Mouse (Mus musculus) kidney, embryonic 16.5 days (tissue): ENCODE measurements around the gene Kat6b. TPM values are rescaled to one million over a fixed set of nuclear protein-coding genes. Genes with fewer than 3 reads are reported as not detected.
"Not testable (repeated sequence)": the region's sequence is repeated elsewhere in the genome, so short reads cannot be mapped to it uniquely, and the experiment has no call there.

Source experiments
- ATAC-seq: fragments of 200-750 bp; cut with Nextera tagmentation; 2 replicates; pipeline ENCODE4 v1.8.0; 2017; ENCODE audit warnings: moderate TSS enrichment; ENCODE audit not compliant: low FRiP score, low TSS enrichment
- H3K27ac ChIP-seq: fragments of 300-500 bp; sonication (generic); 2 replicates; pipeline ENCODE4 v1.5.1; 2014; ENCODE audit warnings: low read length
- H3K27me3 ChIP-seq: fragments of 300-500 bp; sonication (generic); 2 replicates; pipeline ENCODE4 v1.6.1; 2014; ENCODE audit warnings: low read length, control low read depth, mixed read lengths; ENCODE audit not compliant: insufficient read depth
- H3K36me3 ChIP-seq: fragments of 300-500 bp; sonication (generic); 2 replicates; pipeline ENCODE4 v1.6.1; 2014; ENCODE audit warnings: low read length, control low read depth, mixed read lengths; ENCODE audit not compliant: insufficient read depth
- H3K4me1 ChIP-seq: fragments of 300-500 bp; sonication (generic); 2 replicates; pipeline ENCODE4 v1.6.1; 2014; ENCODE audit warnings: low read length, control low read depth, mixed read lengths; ENCODE audit not compliant: insufficient read depth
- H3K4me2 ChIP-seq: fragments of 300-500 bp; sonication (generic); replicated peaks from 2 replicates; pipeline ENCODE4 v1.6.1; 2014; ENCODE audit warnings: low read depth, low read length
- H3K4me3 ChIP-seq: fragments of 300-500 bp; sonication (generic); 2 replicates; pipeline ENCODE4 v1.5.1; 2014; ENCODE audit warnings: mild to moderate bottlenecking, low read length
- H3K9ac ChIP-seq: fragments of 300-500 bp; sonication (generic); replicated peaks from 2 replicates; pipeline ENCODE4 v1.6.1; 2014; ENCODE audit warnings: low read length
- H3K9me3 ChIP-seq: fragments of 300-500 bp; sonication (generic); 2 replicates; pipeline ENCODE4 v1.6.1; 2016; ENCODE audit warnings: low read length, control low read depth
- WGBS: fragments of 180-500 bp; shearing (Covaris S2); extraction: QIAGEN DNeasy Blood & Tissue Kit; methylation state at CpG from one replicate; pipeline ENCODE4 v1.1.7; 2014; 5-methylcytosine and 5-hydroxymethylcytosine counted together
- polyA plus RNA-seq: library from polyadenylated mRNA; unstranded; fragments of >200 nt; fragmentation: Nextera tagmentation; extraction: Ambion mirVana; gene quantifications from 2 replicates; pipeline ENCODE4 v1.2.1, GENCODE M21; 2015

Kat6b gene
- polyA plus RNA-seq, 1 experiment from 2014 or later = 12.0 TPM

DNA sequence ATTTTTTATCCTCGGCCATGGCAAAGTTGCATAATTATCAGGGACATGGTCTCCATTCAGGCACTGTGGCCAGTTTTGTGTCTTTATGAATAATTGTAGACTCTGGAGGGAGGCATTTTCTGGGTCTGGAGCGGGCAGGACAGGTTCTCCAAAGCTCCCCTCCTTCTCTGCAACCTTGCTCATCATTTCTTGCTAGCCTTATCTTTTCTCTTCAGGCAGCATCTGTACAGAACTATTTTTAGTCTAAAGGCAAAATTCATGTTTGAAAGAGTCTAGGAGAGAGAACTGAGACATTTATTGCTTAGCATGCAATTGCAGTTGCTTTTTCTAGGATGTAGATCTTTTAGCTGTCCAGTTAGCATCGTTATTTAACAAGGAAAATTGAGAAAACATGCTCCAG lies 38.1 kb downstream of the Kat6b start:
- H3K27me3 ChIP-seq = no peaks in the 10 kb centered on the region
- no peak overlapping the region for H3K9ac ChIP-seq
- H3K4me1 ChIP-seq = peaks cover 16% of the 10 kb centered on the region
- no peak for ATAC-seq
- no peak overlapping the region for H3K4me3 ChIP-seq
- 85% methylated on average over 3 of the region's 3 CpGs for WGBS
- no peaks in the 10 kb centered on the region for H3K9me3 ChIP-seq
- H3K27ac ChIP-seq = no peak overlapping the region
- peaks cover 21% of the 10 kb centered on the region for H3K36me3 ChIP-seq
- no peak overlapping the region for H3K4me2 ChIP-seq

DNA sequence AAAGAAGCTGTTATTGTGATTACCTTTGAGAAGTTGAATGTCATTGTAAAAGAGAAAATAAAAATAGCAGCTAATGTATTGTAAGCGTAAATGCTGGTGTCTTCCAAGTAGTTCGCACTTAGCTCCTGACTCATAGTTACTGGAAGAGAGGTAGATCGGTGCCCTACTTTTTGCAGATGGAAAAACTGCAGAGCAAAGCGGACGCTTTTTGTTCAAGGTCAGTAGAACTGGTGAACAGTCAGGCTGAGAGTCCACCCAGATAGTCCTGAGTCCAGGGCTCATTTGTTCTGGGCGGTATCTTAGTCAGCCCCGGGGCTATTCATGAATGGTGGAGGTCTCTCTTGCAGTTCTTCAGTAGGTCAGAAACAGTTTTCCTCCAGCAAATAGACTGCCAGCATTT lies 39.3 kb downstream of the Kat6b start:
- ATAC-seq = no peak
- Histone ChIP-seq H3K27me3 (no peaks in the 10 kb centered on the region), H3K4me3 (no peak overlapping the region), H3K4me1 (peaks cover 23% of the 10 kb centered on the region), H3K4me2 (no peak overlapping the region), H3K27ac (no peak overlapping the region), H3K9ac (no peak overlapping the region), H3K9me3 (no peaks in the 10 kb centered on the region), H3K36me3 (peaks cover 21% of the 10 kb centered on the region)
- 94% methylated on average over 7 of the region's 7 CpGs for WGBS

DNA sequence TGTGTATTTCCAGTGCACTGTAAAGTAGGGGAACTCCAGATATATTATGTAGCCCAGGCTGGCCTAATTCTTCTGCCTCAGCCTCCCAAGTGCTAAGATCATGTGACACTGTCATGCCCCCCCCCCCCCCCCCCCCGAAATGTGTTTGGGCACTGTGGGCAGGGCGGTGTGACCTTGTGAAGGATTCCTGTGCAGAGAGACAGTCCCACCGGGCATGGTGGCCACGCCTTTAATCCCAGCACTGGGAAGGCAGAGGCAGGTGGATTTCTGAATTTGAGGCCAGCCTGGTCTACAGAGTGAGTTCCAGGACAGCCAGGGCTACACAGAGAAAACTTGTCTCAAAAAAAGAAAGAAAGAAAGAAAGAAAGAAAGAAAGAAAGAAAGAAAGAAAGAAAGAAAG lies 40.3 kb downstream of the Kat6b start:
- H3K27me3 ChIP-seq, ATAC-seq, H3K4me3 ChIP-seq, H3K9ac ChIP-seq, H3K4me2 ChIP-seq, H3K9me3 ChIP-seq, H3K27ac ChIP-seq: not testable (repeated sequence)
- Histone ChIP-seq H3K36me3 (peaks cover 18% of the 10 kb centered on the region), H3K4me1 (peaks cover 23% of the 10 kb centered on the region)
- WGBS = 95% methylated on average over 3 of the region's 4 CpGs

DNA sequence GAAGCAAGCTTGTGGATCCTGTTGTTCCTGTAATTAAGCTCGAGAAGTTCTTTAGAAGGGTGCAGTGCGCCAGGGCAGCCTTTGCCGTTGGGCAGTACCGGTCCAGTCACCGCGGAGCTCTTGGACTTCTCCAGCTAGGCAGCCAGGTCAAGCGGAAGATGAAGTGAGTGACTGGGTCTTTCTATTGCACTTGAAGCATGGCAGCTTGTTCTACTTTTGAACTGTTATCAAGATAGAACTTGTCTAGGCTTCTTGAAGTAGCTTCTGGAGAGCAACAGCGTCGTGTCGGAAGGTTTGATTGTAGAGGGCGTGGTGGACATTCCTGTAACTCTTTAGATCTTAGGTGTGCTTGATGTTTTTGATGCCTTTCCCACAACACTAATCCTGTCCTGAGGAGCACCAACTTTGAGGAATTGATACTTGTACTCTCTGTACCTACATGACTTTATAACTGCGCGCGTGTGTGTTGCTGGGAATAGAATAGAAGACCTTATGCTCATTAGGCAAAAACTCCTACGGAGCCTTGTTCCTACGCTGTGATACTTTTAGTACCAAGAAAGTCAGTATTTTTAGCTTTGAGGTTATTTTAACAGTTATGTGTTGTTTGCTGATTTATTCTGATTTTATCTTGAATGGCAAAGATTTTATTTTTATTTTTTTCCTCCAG lies 41.2 kb downstream of the Kat6b start:
- Histone ChIP-seq H3K27ac (no peak overlapping the region), H3K27me3 (no peaks in the 10 kb centered on the region), H3K4me2 (no peak overlapping the region), H3K4me3 (no peak overlapping the region), H3K36me3 (peaks cover 8% of the 10 kb centered on the region), H3K9me3 (no peaks in the 10 kb centered on the region), H3K9ac (no peak overlapping the region), H3K4me1 (peaks cover 23% of the 10 kb centered on the region)
- no peak for ATAC-seq
- 85% methylated on average over 16 of the region's 16 CpGs for WGBS

DNA sequence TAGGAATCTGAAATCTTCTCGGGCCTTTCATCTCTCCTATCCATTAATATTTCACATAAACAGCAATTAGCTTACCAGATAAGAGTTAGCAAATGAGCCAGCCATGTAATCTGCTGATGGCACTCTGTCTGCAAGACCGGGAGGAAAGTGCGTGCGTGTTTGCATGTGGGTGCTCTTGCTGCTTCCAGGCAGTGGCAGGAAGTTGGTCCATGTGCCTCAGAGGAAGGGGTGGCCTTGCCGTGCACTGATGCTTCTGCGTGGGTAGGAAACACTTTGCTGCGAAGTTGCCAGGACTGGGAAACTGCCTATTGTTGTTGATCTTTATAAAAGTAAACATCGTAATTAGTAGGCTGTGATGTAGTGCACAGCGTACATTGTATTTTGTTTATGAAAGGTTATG lies 42.0 kb downstream of the Kat6b start:
- H3K36me3 ChIP-seq = 0 out of 2 replicates have a peak, but pooled peaks cover 7% of the 10 kb centered on the region
- ATAC-seq = peak; percentile 4; the same call in 1 of the 2 replicates
- 40% methylated on average over 9 of the region's 9 CpGs for WGBS

DNA sequence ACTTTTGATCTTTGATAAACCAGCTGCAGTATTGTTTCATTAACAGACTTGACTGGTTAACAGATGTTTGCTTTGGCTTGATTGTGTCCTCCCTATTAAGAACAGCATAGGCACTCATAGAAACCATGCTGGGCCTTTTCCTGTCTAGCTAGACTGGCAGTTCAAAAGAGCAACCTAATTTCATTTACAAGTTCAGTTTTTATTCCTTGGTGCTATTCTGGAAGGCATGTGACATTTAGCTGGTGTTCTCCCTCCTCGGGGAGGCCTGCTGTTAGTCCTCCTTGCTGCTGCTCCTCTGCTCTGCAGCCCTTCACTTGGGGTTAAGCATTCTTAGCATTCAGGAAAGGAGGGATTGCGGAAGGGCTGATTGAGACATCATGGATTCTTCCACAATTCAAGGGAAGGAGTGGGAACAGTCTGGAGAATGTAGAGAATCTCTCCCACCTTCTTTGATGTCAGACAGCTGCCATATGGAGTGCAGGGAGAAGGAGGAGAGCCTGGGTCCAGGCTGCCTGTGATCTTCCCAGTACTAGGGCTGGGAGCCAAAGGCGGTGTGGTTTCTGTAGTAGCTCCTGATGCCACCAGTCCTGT lies 42.7 kb downstream of the Kat6b start:
- Histone ChIP-seq H3K36me3 (0 out of 2 replicates have a peak, but pooled peaks cover 7% of the 10 kb centered on the region), H3K9me3 (no peaks in the 10 kb centered on the region), H3K27ac (peak overlapping the region; percentile 73), H3K4me1 (peaks cover 23% of the 10 kb centered on the region), H3K4me2 (no peak overlapping the region), H3K9ac (no peak overlapping the region), H3K4me3 (no peak overlapping the region), H3K27me3 (no peaks in the 10 kb centered on the region)
- WGBS = 51% methylated on average over 3 of the region's 3 CpGs
- peak; percentile 65; the same call in 1 of the 2 replicates for ATAC-seq

More for the DNA sequence above, 42.0 kb downstream of the Kat6b start:
- no peak overlapping the region for H3K4me2 ChIP-seq
- H3K9ac ChIP-seq = 0 out of 2 replicates have a peak overlapping the region, but pooled peaks have one; percentile 20
- H3K9me3 ChIP-seq = no peaks in the 10 kb centered on the region
- no peaks in the 10 kb centered on the region for H3K27me3 ChIP-seq
- H3K4me1 ChIP-seq = peaks cover 23% of the 10 kb centered on the region
- H3K4me3 ChIP-seq = no peak overlapping the region
- H3K27ac ChIP-seq = peak overlapping the region; percentile 73; the same call in 1 of the 2 replicates

DNA sequence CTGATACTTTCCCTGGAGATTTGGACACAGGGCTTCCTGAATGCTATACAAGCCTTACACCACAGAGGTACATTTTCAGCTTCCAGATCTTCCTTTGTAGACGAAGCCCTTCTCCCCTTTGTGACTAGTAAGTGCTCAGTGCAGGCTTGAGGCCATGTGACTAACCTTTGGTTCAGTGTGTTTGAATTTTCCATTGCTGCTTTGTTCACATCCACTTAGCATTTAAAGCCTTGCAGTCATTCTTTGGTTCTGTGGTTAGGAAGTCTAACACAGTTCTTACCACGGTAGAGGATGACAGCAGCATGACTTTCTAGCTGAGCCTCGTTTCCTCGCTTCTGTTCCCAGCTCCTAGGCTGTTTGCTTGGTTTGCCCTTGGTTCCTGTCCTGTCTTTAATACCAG lies 44.4 kb downstream of the Kat6b start:
- no peak overlapping the region for H3K4me2 ChIP-seq
- 70% methylated on average over 4 of the region's 4 CpGs for WGBS
- H3K4me1 ChIP-seq = peaks cover 23% of the 10 kb centered on the region
- H3K36me3 ChIP-seq = no peaks in the 10 kb centered on the region
- no peak overlapping the region for H3K27ac ChIP-seq
- no peak for ATAC-seq
- no peak overlapping the region for H3K9ac ChIP-seq
- H3K4me3 ChIP-seq = no peak overlapping the region
- no peaks in the 10 kb centered on the region for H3K27me3 ChIP-seq
- no peaks in the 10 kb centered on the region for H3K9me3 ChIP-seq

DNA sequence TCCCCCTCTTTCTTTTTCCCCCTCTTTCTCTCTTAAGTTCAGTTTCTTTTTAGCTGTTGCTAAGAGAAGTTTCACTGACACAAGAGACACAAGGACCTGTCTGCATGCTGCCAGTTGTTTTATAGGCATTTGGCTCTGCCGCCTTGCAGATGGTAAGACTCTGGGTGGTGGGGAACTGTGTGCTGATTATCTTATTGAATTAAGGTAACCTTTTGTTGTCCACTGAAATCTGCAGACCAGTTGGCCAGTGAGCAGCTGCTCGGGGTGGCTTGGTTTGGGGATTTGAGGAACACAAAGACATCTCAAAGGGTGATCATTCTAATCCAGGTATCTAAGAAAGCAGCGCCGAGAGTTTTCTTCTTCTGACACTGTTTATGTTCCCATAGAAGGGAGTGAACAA lies 52.3 kb downstream of the Kat6b start:
- no peak overlapping the region for H3K9ac ChIP-seq
- peaks cover 12% of the 10 kb centered on the region; the same call in 1 of the 2 replicates for H3K4me1 ChIP-seq
- no peaks in the 10 kb centered on the region for H3K27me3 ChIP-seq
- no peak overlapping the region for H3K4me3 ChIP-seq
- ATAC-seq = no peak
- H3K4me2 ChIP-seq = no peak overlapping the region
- H3K36me3 ChIP-seq = no peaks in the 10 kb centered on the region
- WGBS = 61% methylated on average over 4 of the region's 4 CpGs
- H3K27ac ChIP-seq = 0 out of 2 replicates have a peak overlapping the region, but pooled peaks have one; percentile 9
- no peaks in the 10 kb centered on the region for H3K9me3 ChIP-seq

DNA sequence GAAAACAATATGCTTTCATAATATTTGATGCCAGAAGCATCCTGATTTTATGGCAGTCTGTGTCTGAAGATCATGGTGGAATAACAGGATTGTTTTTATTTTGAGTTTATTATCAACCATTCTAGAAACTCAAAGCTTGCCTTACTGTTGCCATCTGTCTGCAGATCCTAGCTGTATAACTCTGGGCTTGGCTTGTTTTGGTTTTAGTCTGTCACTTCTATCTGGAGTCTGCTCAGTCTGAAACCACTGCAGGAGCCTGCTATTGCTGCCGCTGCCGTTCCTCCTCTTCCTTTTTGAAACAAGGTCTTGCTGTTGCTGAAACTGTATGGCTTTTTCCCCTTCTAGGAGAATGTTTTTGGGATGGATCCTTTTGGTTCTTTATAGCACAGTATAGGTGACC lies 52.8 kb downstream of the Kat6b start:
- H3K27me3 ChIP-seq = no peaks in the 10 kb centered on the region
- peaks cover 12% of the 10 kb centered on the region; the same call in 1 of the 2 replicates for H3K4me1 ChIP-seq
- no peak for ATAC-seq
- WGBS = 60% methylated on average over 2 of the region's 2 CpGs
- H3K4me2 ChIP-seq = no peak overlapping the region
- no peak overlapping the region for H3K9ac ChIP-seq
- no peak overlapping the region for H3K4me3 ChIP-seq
- no peaks in the 10 kb centered on the region for H3K36me3 ChIP-seq
- H3K9me3 ChIP-seq = no peaks in the 10 kb centered on the region
- no peak overlapping the region for H3K27ac ChIP-seq
